Mouse (Mus musculus) hindbrain, embryonic 13.5 days (tissue): ENCODE data around the gene Abhd14b. TPM values are rescaled to one million over a fixed set of nuclear protein-coding genes. Genes with fewer than 3 reads are reported as not detected.
A peak's percentile ranks its signal among the peaks of the same experiment; 100 is the strongest.

Experiments used
- ATAC-seq: fragments of 200-750 bp; cut with Nextera tagmentation; 2 replicates; pipeline ENCODE4 v1.8.0; 2017; ENCODE audit warnings: moderate TSS enrichment; ENCODE audit not compliant: low FRiP score
- H3K27ac ChIP-seq: fragments of 300-500 bp; sonication (generic); 2 replicates; pipeline ENCODE4 v1.5.1; 2015; ENCODE audit warnings: inconsistent platforms, mild to moderate bottlenecking, moderate library complexity
- H3K27me3 ChIP-seq: fragments of 300-500 bp; sonication (generic); 2 replicates; pipeline ENCODE4 v1.6.1; 2015; ENCODE audit warnings: mild to moderate bottlenecking, inconsistent platforms
- H3K36me3 ChIP-seq: fragments of 300-500 bp; sonication (generic); 2 replicates; pipeline ENCODE4 v1.6.1; 2015; ENCODE audit warnings: mild to moderate bottlenecking, inconsistent platforms
- H3K4me1 ChIP-seq: fragments of 300-500 bp; sonication (generic); replicated peaks from 2 replicates; pipeline ENCODE4 v1.6.1; 2015; ENCODE audit warnings: inconsistent platforms
- H3K4me2 ChIP-seq: fragments of 300-500 bp; sonication (generic); 2 replicates; pipeline ENCODE4 v1.6.1; 2015; ENCODE audit warnings: inconsistent platforms, mild to moderate bottlenecking, moderate library complexity
- H3K4me3 ChIP-seq: fragments of 300-500 bp; sonication (generic); 2 replicates; pipeline ENCODE4 v1.5.1; 2015; ENCODE audit warnings: mild to moderate bottlenecking, inconsistent platforms
- H3K9ac ChIP-seq: fragments of 300-500 bp; sonication (generic); 2 replicates; pipeline ENCODE4 v1.6.1; 2015; ENCODE audit warnings: mild to moderate bottlenecking, inconsistent platforms
- H3K9me3 ChIP-seq: fragments of 300-500 bp; sonication (generic); 2 replicates; pipeline ENCODE4 v1.6.1; 2016; ENCODE audit warnings: inconsistent platforms
- WGBS: fragments of 180-500 bp; shearing (Covaris S2); methylation state at CpG from one replicate; pipeline ENCODE4 v1.1.7; 2015; 5-methylcytosine and 5-hydroxymethylcytosine counted together
- polyA plus RNA-seq: library from polyadenylated mRNA; unstranded; fragments of >200 nt; fragmentation: Nextera tagmentation; extraction: Ambion mirVana; gene quantifications from 2 replicates; pipeline ENCODE4 v1.2.1, GENCODE M21; 2015

Gene Abhd14b
- polyA plus RNA-seq, 1 experiment from 2014 or later = 7.3 TPM

DNA sequence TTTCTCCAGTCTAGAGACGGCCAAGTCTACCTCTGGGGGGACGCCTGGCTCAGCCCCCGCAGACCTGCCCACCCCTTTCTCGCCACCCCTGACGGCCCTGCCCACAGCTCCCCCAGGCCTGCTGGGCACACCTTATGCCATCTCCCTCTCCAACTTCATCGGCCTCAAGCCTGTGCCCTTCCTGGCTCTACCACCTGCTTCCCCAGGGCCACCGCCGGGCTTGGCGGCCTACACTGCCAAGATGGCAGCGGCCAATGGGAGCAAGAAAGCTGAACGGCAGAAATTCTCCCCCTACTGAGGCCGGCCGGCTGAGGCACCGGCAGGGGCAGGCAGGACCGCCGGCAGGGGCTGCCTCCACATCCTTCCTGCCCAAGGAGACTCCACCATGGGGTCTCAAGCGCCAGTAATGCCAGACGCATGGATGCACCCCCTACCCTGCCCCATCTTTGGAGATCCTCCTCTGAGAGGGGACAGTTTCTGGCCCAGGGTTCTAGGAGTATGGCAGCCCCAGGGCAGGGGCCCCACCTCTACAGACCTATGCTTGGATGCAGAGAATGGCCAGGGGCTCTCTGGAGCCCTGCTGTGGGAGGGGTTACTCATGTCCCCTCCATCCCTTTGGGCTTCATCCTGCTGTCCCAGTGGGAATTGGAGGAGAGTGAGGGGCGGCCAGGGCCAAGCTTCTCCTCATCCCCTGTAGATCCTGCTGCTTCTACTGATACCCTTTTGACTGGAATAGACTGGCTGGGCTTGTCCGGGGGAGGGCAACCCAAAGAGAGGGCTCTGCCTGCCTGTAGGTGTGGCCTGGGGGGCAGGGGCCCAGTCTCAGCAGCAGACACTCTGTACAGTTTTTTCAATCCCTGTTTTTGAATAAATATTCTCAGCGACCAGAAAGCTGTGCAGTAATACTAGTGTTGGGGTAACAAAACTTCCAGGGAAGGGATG, 16.1 kb downstream of the Abhd14b start:
- Histone ChIP-seq H3K27ac (no peak overlapping the region), H3K36me3 (peaks cover 47% of the 10 kb centered on the region)
- 77% methylated on average over 21 of the region's 21 CpGs for WGBS

DNA sequence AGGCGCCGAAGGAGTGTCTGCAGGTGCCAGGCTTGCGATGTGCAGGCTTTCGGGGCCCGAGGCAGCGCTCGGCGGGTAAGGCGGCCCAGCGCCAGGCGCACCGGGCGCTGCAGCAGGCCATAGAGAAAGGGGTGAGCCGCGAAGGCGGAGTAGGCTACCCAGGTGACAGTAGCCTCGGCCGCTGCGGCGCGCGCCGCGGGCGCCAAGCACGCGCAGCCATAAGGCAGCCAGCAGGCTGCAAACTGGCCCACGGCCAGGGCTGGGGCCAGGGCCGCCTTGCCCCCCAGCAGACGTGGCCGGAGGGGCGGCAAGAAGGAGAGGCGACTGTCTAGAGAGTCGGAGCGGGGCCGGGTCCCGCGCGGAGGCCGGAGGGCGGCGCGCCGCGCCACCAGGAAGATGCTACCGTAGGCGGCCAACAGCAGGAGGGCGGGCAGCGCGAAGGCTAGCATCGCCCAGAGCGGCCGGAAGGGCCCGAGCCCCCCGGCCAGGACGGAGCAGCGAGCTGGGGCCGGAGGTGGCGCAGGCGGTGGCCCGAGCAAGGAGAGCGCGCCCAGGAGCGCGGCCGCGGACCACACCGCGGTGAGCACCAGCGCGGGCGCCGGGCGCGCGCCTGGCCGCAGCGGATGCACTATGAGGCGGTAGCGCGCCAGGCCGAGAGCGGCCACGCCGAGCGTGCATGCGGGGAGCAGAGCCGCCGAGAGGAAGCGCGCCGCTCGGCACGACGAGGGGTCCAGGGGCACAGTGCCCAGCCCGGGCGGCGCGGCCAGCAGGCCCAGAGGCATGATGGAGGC, 17.7 kb downstream of the Abhd14b start:
- 2% methylated on average over 88 of the region's 99 CpGs for WGBS
- peak overlapping the region; percentile 51 for H3K4me3 ChIP-seq
- no peaks in the 10 kb centered on the region for H3K27me3 ChIP-seq
- H3K9ac ChIP-seq = peak overlapping the region; percentile 82
- peak overlapping the region; percentile 89 for H3K4me2 ChIP-seq
- peaks cover 37% of the 10 kb centered on the region for H3K4me1 ChIP-seq
- peak overlapping the region; percentile 88 for H3K27ac ChIP-seq
- H3K9me3 ChIP-seq = no peaks in the 10 kb centered on the region
- peaks cover 45% of the 10 kb centered on the region for H3K36me3 ChIP-seq
- peak; percentile 80 for ATAC-seq

More for the DNA sequence above, 16.1 kb downstream of the Abhd14b start:
- Histone ChIP-seq H3K9me3 (no peaks in the 10 kb centered on the region), H3K9ac (no peak overlapping the region), H3K4me2 (no peak overlapping the region), H3K4me3 (no peak overlapping the region), H3K27me3 (no peaks in the 10 kb centered on the region), H3K4me1 (peaks cover 53% of the 10 kb centered on the region)
- ATAC-seq = no peak

GRCm38 (mm10) chr9:106465571-106466200, 18.4 kb downstream of the Abhd14b start, which contains the start of gene Gpr62:
Gene Gpr62 (minus strand): TSS chr9:106465938.
- H3K36me3 ChIP-seq = peaks cover 38% of the 10 kb centered on the region
- H3K4me3 ChIP-seq = peak within 1 kb of the TSS; percentile 51
- peaks cover 30% of the 10 kb centered on the region for H3K4me1 ChIP-seq
- WGBS = 25% methylated on average over 26 of the region's 26 CpGs
- H3K27me3 ChIP-seq = no peaks in the 10 kb centered on the region
- H3K9ac ChIP-seq = peak within 1 kb of the TSS; percentile 82
- peak within 1 kb of the TSS; percentile 89 for H3K4me2 ChIP-seq
- H3K27ac ChIP-seq = peak within 1 kb of the TSS; percentile 88
- H3K9me3 ChIP-seq = no peaks in the 10 kb centered on the region
- peak; percentile 50 for ATAC-seq

DNA sequence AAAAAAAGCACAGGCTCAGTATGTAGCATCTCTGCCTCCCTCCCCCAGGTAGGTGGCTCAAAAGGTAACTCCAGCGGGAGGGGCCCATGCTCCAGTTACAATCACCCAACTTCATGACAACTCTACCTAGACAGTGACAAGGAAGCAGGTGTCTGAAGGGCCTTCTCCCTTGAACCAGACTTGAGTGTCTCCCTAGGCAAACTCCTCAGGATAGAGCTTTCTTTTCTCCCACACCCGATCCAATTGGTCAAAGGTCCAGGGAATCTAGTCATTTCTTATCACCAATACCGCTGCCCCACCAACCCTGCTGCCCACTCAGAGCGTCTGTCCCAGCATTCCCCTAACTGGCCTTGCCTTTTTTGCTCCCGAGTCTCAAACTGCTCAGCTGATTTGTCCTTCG, 19.5 kb downstream of the Abhd14b start:
- H3K27me3 ChIP-seq = no peaks in the 10 kb centered on the region
- H3K4me1 ChIP-seq = peaks cover 33% of the 10 kb centered on the region
- H3K27ac ChIP-seq = no peak overlapping the region
- H3K4me2 ChIP-seq = no peak overlapping the region
- H3K4me3 ChIP-seq = no peak overlapping the region
- no peak for ATAC-seq
- H3K9me3 ChIP-seq = no peaks in the 10 kb centered on the region
- no peak overlapping the region for H3K9ac ChIP-seq
- 89% methylated on average over 6 of the region's 6 CpGs for WGBS
- peaks cover 28% of the 10 kb centered on the region for H3K36me3 ChIP-seq

DNA sequence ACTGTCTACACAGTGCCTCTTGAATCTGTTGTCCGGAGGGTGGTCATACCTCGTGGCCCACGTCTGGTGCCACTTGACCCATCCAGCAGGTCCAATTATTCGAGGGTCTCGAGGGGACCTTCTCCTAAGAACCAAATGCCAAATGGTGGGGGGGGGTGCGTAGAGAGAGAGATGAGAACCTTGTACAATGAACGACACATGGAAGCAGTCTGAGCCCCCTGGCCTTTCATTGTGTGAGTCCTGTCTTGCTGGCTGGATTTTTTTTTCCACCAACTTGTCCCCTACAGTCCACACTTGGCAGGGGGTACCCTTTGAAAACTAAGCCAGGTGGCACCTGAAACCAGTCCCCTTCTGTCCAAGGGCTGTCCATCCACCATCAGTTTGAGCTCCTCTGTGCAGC, 20.5 kb downstream of the Abhd14b start:
- H3K27ac ChIP-seq = no peak overlapping the region
- WGBS = 83% methylated on average over 7 of the region's 7 CpGs
- H3K9me3 ChIP-seq = no peaks in the 10 kb centered on the region
- ATAC-seq = no peak
- H3K27me3 ChIP-seq = no peaks in the 10 kb centered on the region
- H3K36me3 ChIP-seq = peaks cover 18% of the 10 kb centered on the region
- H3K4me1 ChIP-seq = peaks cover 40% of the 10 kb centered on the region
- H3K9ac ChIP-seq = no peak overlapping the region
- no peak overlapping the region for H3K4me3 ChIP-seq
- H3K4me2 ChIP-seq = no peak overlapping the region

GRCm38 (mm10) chr9:106469317-106469716, 22.1 kb downstream of the Abhd14b start:
- 81% methylated on average over 6 of the region's 6 CpGs for WGBS
- H3K4me3 ChIP-seq = no peak overlapping the region
- no peak overlapping the region for H3K9ac ChIP-seq
- 0 out of 2 replicates have a peak, but pooled peaks cover 3% of the 10 kb centered on the region for H3K27me3 ChIP-seq
- no peaks in the 10 kb centered on the region for H3K9me3 ChIP-seq
- H3K27ac ChIP-seq = no peak overlapping the region
- H3K4me2 ChIP-seq = no peak overlapping the region
- peaks cover 35% of the 10 kb centered on the region for H3K4me1 ChIP-seq
- H3K36me3 ChIP-seq = peaks cover 4% of the 10 kb centered on the region
- ATAC-seq = no peak

GRCm38 (mm10) chr9:106469776-106470175, 22.5 kb downstream of the Abhd14b start:
- no peaks in the 10 kb centered on the region for H3K9me3 ChIP-seq
- no peak overlapping the region for H3K9ac ChIP-seq
- H3K27ac ChIP-seq = no peak overlapping the region
- 81% methylated on average over 9 of the region's 9 CpGs for WGBS
- no peak overlapping the region for H3K4me3 ChIP-seq
- H3K4me2 ChIP-seq = no peak overlapping the region
- 0 out of 2 replicates have a peak, but pooled peaks cover 3% of the 10 kb centered on the region for H3K27me3 ChIP-seq
- H3K36me3 ChIP-seq = no peaks in the 10 kb centered on the region
- peaks cover 35% of the 10 kb centered on the region for H3K4me1 ChIP-seq
- no peak for ATAC-seq

DNA sequence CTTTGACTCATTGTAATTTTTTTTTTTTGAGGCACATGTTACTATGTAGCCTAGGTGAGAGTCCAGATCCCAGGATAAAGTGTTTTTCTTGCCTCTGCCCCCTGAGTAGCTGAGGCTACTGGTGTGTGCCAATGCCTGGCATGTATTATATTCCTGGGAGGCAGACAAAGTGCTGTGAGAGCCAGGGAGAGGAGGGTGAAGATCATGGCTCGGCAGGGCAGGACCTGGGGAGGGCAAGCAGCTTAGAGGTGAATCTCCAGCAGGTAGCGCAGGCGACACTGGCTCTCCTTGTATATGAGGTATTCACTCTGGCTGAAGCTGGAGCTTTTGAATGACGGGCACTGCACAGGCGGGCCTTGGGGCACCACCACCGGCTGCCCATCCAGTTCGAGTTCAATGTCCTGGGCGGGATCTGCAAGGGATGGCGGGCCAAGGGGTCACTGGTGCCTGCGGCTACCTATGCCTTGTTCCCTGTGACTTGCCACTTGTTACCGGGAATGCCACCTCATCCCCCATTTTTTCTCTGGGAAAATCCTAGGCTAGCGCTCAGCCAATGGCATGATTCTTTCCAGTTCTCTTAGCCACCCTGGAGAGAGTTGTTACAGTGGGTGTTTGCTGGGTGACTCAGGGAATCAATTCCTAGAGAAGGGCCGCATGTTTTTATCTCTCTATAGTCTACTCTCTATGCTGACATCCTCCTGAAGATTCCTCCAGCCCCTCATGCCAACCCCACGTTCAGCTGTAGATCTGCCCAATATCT, 23.9 kb downstream of the Abhd14b start:
- no peaks in the 10 kb centered on the region for H3K9me3 ChIP-seq
- 0 out of 2 replicates have a peak overlapping the region, but pooled peaks have one; percentile 39 for H3K9ac ChIP-seq
- H3K4me2 ChIP-seq = no peak overlapping the region
- H3K4me3 ChIP-seq = no peak overlapping the region
- no peak for ATAC-seq
- H3K36me3 ChIP-seq = no peaks in the 10 kb centered on the region
- H3K4me1 ChIP-seq = peaks cover 26% of the 10 kb centered on the region
- H3K27ac ChIP-seq = no peak overlapping the region
- 0 out of 2 replicates have a peak, but pooled peaks cover 3% of the 10 kb centered on the region for H3K27me3 ChIP-seq
- WGBS = 65% methylated on average over 14 of the region's 14 CpGs

DNA sequence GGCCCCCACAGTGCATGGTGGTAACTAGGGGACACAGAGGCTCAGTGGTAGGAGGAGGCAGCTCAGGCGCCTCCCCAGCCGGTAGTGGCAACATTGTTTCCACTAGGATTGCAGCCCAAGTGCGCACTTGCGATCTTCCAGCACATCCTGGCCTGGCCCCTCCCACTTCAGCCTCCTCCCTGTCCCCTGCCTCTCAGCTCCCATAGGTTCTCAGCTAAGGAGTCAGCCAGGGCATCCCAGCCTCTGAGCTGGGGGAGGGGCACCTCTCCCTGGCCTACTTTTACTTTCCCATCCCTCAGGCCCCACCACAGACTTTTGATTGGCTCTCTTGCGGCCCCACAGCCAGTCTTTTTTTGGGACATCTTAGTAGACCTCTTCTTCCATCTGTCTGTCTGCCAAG, 24.6 kb downstream of the Abhd14b start:
- no peak overlapping the region for H3K4me3 ChIP-seq
- WGBS = 9% methylated on average over 5 of the region's 5 CpGs
- H3K9ac ChIP-seq = 0 out of 2 replicates have a peak overlapping the region, but pooled peaks have one; percentile 39
- no peak for ATAC-seq
- H3K4me2 ChIP-seq = no peak overlapping the region
- no peaks in the 10 kb centered on the region for H3K9me3 ChIP-seq
- 0 out of 2 replicates have a peak, but pooled peaks cover 3% of the 10 kb centered on the region for H3K27me3 ChIP-seq
- H3K36me3 ChIP-seq = no peaks in the 10 kb centered on the region
- H3K27ac ChIP-seq = no peak overlapping the region
- H3K4me1 ChIP-seq = peaks cover 31% of the 10 kb centered on the region

GRCm38 (mm10) chr9:106472321-106472720, 25.1 kb downstream of the Abhd14b start:
- Histone ChIP-seq H3K9ac (no peak overlapping the region), H3K4me1 (peaks cover 31% of the 10 kb centered on the region), H3K9me3 (no peaks in the 10 kb centered on the region), H3K27ac (no peak overlapping the region), H3K4me3 (no peak overlapping the region), H3K27me3 (0 out of 2 replicates have a peak, but pooled peaks cover 3% of the 10 kb centered on the region), H3K4me2 (no peak overlapping the region), H3K36me3 (no peaks in the 10 kb centered on the region)
- 85% methylated on average over 4 of the region's 4 CpGs for WGBS
- ATAC-seq = no peak

DNA sequence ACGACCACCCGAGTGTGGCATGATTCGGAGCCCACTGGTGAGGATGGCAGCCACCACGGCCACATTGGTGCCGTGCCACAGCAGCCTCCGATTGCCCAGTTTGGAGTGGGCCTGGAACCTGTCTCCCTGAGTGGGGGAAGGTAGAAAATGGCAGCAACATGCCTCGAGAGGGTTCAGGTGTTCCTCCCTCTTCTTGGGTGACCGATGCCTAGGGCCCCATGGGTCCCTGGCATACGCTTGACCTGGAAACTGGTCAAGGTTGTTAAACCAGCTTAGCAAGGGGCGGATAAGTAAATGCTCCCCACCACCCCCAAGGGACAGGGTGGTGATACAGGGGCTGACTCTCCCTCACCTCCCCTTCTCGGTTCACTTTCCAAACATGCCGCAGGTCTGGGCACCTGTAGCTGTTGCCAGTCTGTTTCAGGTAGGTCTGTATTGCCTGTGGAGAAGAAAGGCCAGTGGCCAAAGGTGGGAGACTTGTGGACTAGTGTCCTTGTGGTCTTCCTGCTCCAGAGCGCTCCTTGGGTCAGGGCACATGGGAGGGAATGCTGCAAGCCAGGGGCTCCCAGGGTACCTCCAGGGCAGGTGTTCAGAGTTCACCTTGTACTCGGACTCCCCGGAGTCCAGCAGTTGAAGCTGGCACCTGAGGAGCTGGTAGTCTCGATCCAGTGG, 26.0 kb downstream of the Abhd14b start:
- H3K9ac ChIP-seq = peak overlapping the region; percentile 13; the same call in 1 of the 2 replicates
- ATAC-seq = no peak
- no peak overlapping the region for H3K27ac ChIP-seq
- H3K4me3 ChIP-seq = no peak overlapping the region
- no peaks in the 10 kb centered on the region for H3K9me3 ChIP-seq
- peaks cover 39% of the 10 kb centered on the region for H3K4me1 ChIP-seq
- whole genome bisulfite sequencing = 90% methylated on average over 16 of the region's 16 CpGs
- H3K27me3 ChIP-seq = 0 out of 2 replicates have a peak, but pooled peaks cover 3% of the 10 kb centered on the region
- H3K4me2 ChIP-seq = no peak overlapping the region
- H3K36me3 ChIP-seq = no peaks in the 10 kb centered on the region
